In the genomic region with DNA sequence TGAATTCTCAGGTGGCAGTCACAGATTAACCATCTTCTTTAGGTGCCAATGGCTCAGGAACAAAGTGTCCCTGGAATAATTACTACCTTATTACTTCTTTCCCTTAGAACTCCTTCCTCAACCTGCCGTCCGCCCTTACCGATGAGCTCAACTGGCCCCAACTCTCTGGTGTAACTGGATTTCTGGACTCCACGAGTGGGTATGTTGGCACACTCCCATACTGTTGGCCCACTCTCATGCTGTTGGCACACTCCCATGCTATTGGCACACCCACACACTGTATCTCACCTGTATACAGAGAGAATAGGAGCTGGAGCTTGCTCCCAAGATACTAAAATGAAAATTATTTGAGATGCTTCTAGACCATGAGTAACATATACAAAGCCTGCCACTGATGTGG, we compare ENCODE assay signal across 14 mouse cellular contexts.
A peak's percentile ranks its signal among the peaks of the same experiment; 100 is the strongest.
DNase-seq lines count a peak whose midpoint lies in the region.
"Had no signal": no experiment of that assay in that cellular context is flagged by ENCODE, and none has a peak within 500 bp of the region (broad histone marks: within the 10 kb centered on the region; RNA-seq: fewer than 3 reads in every experiment).

No protein-coding gene starts in this region.

- peak; percentile 27 to 48 for DNase-seq in cerebellum, postnatal 25 days
- DNase-seq in cerebellum, adult 8-10 months, result no peak
- DNase-seq in kidney, adult 18-20 months, result peak; percentile 9
- DNase-seq in kidney, adult 11 months, result no peak
- DNase-seq in kidney, adult 9 months, result peak; percentile 16
- DNase-seq in kidney, postnatal 10 days, result no peak
- DNase-seq: adrenal gland, adult 2 months; adrenal gland, postnatal 14 days; cerebellum, adult 11-12 months; cerebellum, adult 9-11 months; gastrocnemius, postnatal 25 days; heart, adult 18-20 months; heart, postnatal 10 days; heart, postnatal 36 days had no signal

Comparison
In these comparisons a context has a peak if more than half of its experiments do, and no peak if none do; other contexts are left out.
1. DNase-seq: peak in cerebellum, postnatal 25 days (2 of 2), kidney, adult 18-20 months (single experiment) and kidney, adult 9 months (single experiment); none in cerebellum, adult 8-10 months (single experiment), kidney, adult 11 months (single experiment) and kidney, postnatal 10 days (single experiment).